Mouse (Mus musculus) Muller cell, postnatal 12 days (primary cell): ENCODE data around the gene Matn4.
A peak's percentile ranks its signal among the peaks of the same experiment; 100 is the strongest.

Source experiments
- DNase-seq: peaks from one replicate; pipeline ENCODE4 v3.0.0-alpha.2; 2015; ENCODE audit errors: inconsistent ontology term

Matn4 gene

GRCm38 (mm10) chr2:164436215-164436913, 31.4 kb upstream of the Matn4 start:
- no peak for DNase-seq

GRCm38 (mm10) chr2:164435216-164436090, 30.5 kb upstream of the Matn4 start:
- DNase-seq, result no peak

- DNase-seq, result no peak
Measured at GRCm38 (mm10) chr2:164434681-164435080, 29.7 kb upstream of the Matn4 start.

- no peak for DNase-seq
Measured at GRCm38 (mm10) chr2:164433278-164433895, 28.4 kb upstream of the Matn4 start.

- DNase-seq, result peak; percentile 98
Measured at GRCm38 (mm10) chr2:164432541-164433191, 27.7 kb upstream of the Matn4 start.

- DNase-seq, result peak; percentile 77
Measured at GRCm38 (mm10) chr2:164431676-164432465, 26.9 kb upstream of the Matn4 start.

- DNase-seq, result no peak
Measured at GRCm38 (mm10) chr2:164430697-164431096, 25.7 kb upstream of the Matn4 start.

GRCm38 (mm10) chr2:164429881-164430615, 25.1 kb upstream of the Matn4 start:
- DNase-seq, result no peak

- no peak for DNase-seq
Measured at GRCm38 (mm10) chr2:164428451-164428850, 23.5 kb upstream of the Matn4 start.

- DNase-seq, result no peak
Measured at GRCm38 (mm10) chr2:164426952-164427351, 22.0 kb upstream of the Matn4 start.

GRCm38 (mm10) chr2:164426121-164426520, 21.2 kb upstream of the Matn4 start:
- DNase-seq, result no peak

- DNase-seq, result no peak
Measured at GRCm38 (mm10) chr2:164425401-164425800, 20.4 kb upstream of the Matn4 start.

GRCm38 (mm10) chr2:164424406-164424805, 19.4 kb upstream of the Matn4 start:
- DNase-seq, result no peak

- DNase-seq, result no peak
Measured at GRCm38 (mm10) chr2:164423464-164423863, 18.5 kb upstream of the Matn4 start.

GRCm38 (mm10) chr2:164422675-164423393, 17.9 kb upstream of the Matn4 start:
- DNase-seq, result no peak

- no peak for DNase-seq
Measured at GRCm38 (mm10) chr2:164421979-164422378, 17.0 kb upstream of the Matn4 start.

- no peak for DNase-seq
Measured at GRCm38 (mm10) chr2:164421306-164421705, 16.3 kb upstream of the Matn4 start.

GRCm38 (mm10) chr2:164419489-164419888, 14.5 kb upstream of the Matn4 start:
- DNase-seq, result no peak

GRCm38 (mm10) chr2:164418308-164418875, 13.4 kb upstream of the Matn4 start:
- DNase-seq, result no peak
